Mouse (Mus musculus) limb, embryonic 13.5 days (tissue): ENCODE results near the gene Cyb561d1. TPM values are rescaled to one million over a fixed set of nuclear protein-coding genes. Genes with fewer than 3 reads are reported as not detected.
"Not testable (repeated sequence)": the region's sequence is repeated elsewhere in the genome, so short reads cannot be mapped to it uniquely, and the experiment has no call there.

Source experiments
- ATAC-seq: fragments of 200-750 bp; cut with Nextera tagmentation; 2 replicates; pipeline ENCODE4 v1.8.0; 2017; ENCODE audit warnings: low read depth, moderate number of reproducible peaks, moderate TSS enrichment; ENCODE audit not compliant: low FRiP score
- H3K27ac ChIP-seq: fragments of 300-500 bp; sonication (generic); 2 replicates; pipeline ENCODE4 v1.5.1; 2015; ENCODE audit warnings: inconsistent platforms, mild to moderate bottlenecking, moderate library complexity
- H3K27me3 ChIP-seq: fragments of 300-500 bp; sonication (generic); 2 replicates; pipeline ENCODE4 v1.6.1; 2015; ENCODE audit warnings: mild to moderate bottlenecking, inconsistent platforms
- H3K36me3 ChIP-seq: fragments of 300-500 bp; sonication (generic); 2 replicates; pipeline ENCODE4 v1.6.1; 2015; ENCODE audit warnings: inconsistent platforms, mild to moderate bottlenecking, moderate library complexity
- H3K4me1 ChIP-seq: fragments of 300-500 bp; sonication (generic); 2 replicates; pipeline ENCODE4 v1.6.1; 2015; ENCODE audit warnings: inconsistent platforms
- H3K4me2 ChIP-seq: fragments of 300-500 bp; sonication (generic); replicated peaks from 2 replicates; pipeline ENCODE4 v1.6.1; 2015; ENCODE audit warnings: inconsistent platforms, mild to moderate bottlenecking, moderate library complexity
- H3K4me3 ChIP-seq: fragments of 300-500 bp; sonication (generic); 2 replicates; pipeline ENCODE4 v1.5.1; 2015; ENCODE audit warnings: moderate library complexity, mild to moderate bottlenecking, inconsistent platforms
- H3K9ac ChIP-seq: fragments of 300-500 bp; sonication (generic); 2 replicates; pipeline ENCODE4 v1.6.1; 2015; ENCODE audit warnings: mild to moderate bottlenecking, inconsistent platforms
- H3K9me3 ChIP-seq: fragments of 300-500 bp; sonication (generic); 2 replicates; pipeline ENCODE4 v1.6.1; 2016; ENCODE audit warnings: inconsistent platforms
- WGBS: fragments of 180-500 bp; shearing (Covaris S2); methylation state at CpG from one replicate; pipeline ENCODE4 v1.1.7; 2015; 5-methylcytosine and 5-hydroxymethylcytosine counted together
- polyA plus RNA-seq: library from polyadenylated mRNA; unstranded; fragments of >200 nt; fragmentation: Nextera tagmentation; extraction: Ambion mirVana; gene quantifications from 2 replicates; pipeline ENCODE4 v1.2.1, GENCODE M21; 2015

Cyb561d1 gene
- polyA plus RNA-seq: 1.8 and 2.1 TPM in 2 replicates

DNA sequence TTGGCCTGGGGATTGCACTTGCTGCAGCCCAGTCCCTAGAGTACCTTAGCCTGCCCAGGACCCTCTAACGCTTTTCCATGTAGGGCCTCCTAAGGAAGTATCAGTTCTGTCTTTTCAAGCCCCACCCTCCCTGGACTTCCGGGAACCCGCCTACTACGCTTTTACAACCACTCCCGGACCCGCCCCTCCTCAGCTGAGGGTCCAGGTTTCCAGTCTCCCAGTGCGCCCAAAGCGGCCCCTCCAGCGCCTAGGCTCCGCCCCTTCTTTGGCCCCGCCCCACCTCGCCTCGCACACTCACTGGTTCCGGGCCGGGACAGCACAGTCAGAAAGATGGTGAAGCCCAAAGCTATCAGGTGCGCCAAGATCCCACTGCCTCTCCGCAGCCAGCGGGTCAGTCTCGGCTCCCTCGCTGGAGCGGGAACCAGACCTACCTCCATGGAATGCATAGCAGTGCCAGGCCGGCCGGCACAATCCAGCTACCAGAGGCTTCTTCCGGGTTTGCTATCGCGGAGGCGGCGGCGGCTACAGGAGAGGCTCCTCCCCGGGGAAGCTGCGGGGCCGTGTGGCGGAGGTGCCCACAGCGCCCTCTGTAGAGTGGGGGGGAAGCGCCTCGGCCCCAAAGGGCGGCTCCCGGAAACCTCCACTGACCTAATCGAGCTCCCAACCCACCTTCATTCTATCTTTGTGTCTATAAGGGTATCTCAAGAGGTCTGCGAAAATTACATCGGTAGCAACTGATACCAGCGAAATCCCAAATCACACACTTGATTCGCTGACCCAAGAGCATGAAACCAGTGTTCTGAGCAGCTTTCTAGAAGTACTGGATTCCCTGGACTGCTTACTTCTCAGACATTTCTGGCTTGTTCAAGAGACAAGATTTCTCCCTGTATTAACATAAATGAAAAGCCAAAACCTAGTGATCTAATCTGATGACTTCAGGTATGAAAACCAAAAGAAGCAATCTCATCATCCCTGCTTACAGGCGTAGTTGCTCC lies at the start of gene Cyb561d1:
Gene Cyb561d1, minus strand, starts transcription at position 884 of the 995 bp plus-strand sequence.
- Histone ChIP-seq H3K27me3 (no peaks in the 10 kb centered on the region), H3K36me3 (peaks cover 46% of the 10 kb centered on the region), H3K27ac (peak within 1 kb of the TSS; percentile 45; the same call in 1 of the 2 replicates), H3K4me3 (peak within 1 kb of the TSS; percentile 59), H3K4me2 (peak within 1 kb of the TSS; percentile 87), H3K9ac (peak within 1 kb of the TSS; percentile 70), H3K9me3 (no peaks in the 10 kb centered on the region), H3K4me1 (peaks cover 55% of the 10 kb centered on the region)
- WGBS: 4% methylated on average over 44 of the region's 44 CpGs
- peak; percentile 92 for ATAC-seq

DNA sequence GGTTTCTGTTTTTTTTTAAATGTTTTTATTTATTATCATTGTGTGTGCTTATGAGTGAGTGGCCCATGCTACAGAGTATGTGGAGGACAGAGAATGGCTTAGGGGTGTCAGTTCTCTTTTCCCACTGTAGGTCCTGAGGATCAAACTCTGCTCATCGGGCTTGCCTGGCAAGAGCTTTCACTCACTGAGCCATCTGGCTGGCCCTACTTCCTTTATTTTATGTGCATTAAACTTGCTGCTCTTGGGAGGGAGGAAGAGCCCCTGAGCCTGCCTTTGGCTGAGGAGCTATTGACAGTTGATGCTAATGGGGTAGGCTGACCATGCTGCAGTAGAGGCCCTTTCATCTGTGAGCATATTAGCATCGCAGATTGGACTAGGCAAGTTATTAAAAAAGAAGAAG lies 45.8 kb upstream of the Cyb561d1 start:
- no peak overlapping the region for H3K9ac ChIP-seq
- 73% methylated on average over 2 of the region's 2 CpGs for WGBS
- H3K9me3 ChIP-seq: no peaks in the 10 kb centered on the region
- H3K4me2 ChIP-seq: no peak overlapping the region
- no peaks in the 10 kb centered on the region for H3K27me3 ChIP-seq
- no peaks in the 10 kb centered on the region for H3K4me1 ChIP-seq
- H3K27ac ChIP-seq: no peak overlapping the region
- ATAC-seq: no peak
- no peaks in the 10 kb centered on the region for H3K36me3 ChIP-seq
- H3K4me3 ChIP-seq: no peak overlapping the region

DNA sequence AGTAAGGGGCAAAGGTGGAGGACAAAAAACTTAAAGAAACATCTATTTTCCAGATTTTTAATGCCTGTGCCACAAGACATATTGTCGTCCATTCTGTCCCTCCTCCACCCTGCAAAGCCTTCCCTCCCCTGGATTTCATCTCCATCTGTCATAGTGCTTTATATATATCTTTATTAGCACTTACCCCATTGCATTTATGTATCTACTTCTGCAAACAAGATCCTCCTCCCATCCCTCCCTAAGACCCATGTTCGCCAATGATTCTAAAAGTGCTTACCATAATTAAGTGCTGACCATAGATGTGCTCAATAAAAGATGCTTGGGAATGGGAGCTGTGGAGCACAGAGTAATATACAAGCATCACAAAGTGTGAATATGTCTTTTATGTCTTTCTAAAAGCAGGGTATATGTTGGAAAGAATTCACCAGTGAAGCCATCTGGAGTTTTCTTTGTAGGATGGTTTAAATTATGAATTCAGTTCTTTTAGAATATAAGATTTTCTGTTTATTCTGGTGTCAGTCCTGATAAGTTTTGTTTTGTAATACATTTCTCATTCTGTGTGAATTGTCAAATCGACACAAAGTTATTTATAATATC lies 40.3 kb upstream of the Cyb561d1 start:
- Histone ChIP-seq H3K4me3 (no peak overlapping the region), H3K4me2 (no peak overlapping the region), H3K9ac (no peak overlapping the region), H3K9me3 (no peaks in the 10 kb centered on the region), H3K27me3 (no peaks in the 10 kb centered on the region), H3K36me3 (no peaks in the 10 kb centered on the region), H3K4me1 (no peaks in the 10 kb centered on the region), H3K27ac (no peak overlapping the region)
- ATAC-seq: no peak
- WGBS: 89% methylated on average over 3 of the region's 3 CpGs

DNA sequence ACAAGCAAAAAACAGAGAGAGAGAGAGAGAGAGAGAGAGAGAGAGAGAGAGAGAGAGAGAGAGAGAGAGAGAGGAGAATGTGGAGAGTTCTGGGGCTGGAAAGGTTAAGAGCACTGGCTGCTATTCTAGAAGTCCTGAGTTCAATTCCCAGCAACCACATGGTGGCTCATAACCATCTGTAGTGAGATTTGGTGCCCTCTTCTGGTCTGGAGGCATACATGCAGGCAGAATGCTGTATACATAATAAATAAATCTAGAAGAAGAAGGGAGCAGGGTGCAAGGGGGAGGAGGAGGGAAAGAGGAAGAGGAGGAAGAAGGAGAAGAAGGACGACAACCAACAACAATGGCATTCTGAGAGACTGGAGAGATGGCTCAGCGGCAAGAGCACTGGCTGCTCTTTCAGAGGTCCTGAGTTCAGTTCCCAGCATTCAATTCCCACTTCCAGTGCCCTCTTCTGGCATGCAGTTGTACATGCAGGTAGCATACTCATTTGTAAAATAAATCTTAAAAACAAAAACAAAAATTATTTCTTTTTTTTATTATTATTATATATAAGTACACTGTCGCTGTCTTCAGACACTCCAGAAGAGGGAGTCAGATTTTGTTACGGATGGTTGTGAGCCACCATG lies 36.6 kb upstream of the Cyb561d1 start:
- not testable (repeated sequence) for H3K36me3 ChIP-seq, H3K27me3 ChIP-seq, H3K9me3 ChIP-seq, H3K27ac ChIP-seq, ATAC-seq, H3K9ac ChIP-seq, H3K4me3 ChIP-seq, H3K4me2 ChIP-seq, H3K4me1 ChIP-seq
- 88% methylated on average over 4 of the region's 4 CpGs for WGBS

DNA sequence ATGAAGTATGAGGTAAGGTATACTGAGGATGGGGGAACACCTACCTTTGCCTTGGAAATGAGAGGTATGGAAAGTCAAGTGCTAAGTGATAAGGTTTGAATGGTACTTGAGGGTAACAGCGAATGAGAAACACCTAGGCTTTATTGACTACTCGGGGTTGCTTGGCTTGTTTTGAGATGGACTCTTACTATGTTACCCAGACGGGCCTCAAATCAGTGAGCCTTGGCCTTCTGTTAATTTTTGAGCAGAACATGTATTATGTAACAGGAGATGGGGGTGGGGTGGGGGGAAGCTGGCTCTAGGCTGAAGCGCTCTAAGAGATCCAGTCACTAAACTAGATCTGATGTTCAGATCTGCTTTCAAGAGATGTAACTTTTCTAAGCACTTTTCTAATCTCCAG lies 30.6 kb upstream of the Cyb561d1 start:
- Histone ChIP-seq H3K27ac (no peak overlapping the region), H3K36me3 (no peaks in the 10 kb centered on the region), H3K27me3 (peaks cover 19% of the 10 kb centered on the region), H3K4me3 (no peak overlapping the region), H3K4me2 (no peak overlapping the region), H3K4me1 (peaks cover 9% of the 10 kb centered on the region), H3K9ac (no peak overlapping the region), H3K9me3 (no peaks in the 10 kb centered on the region)
- no peak for ATAC-seq
- WGBS: 83% methylated on average over 4 of the region's 4 CpGs

DNA sequence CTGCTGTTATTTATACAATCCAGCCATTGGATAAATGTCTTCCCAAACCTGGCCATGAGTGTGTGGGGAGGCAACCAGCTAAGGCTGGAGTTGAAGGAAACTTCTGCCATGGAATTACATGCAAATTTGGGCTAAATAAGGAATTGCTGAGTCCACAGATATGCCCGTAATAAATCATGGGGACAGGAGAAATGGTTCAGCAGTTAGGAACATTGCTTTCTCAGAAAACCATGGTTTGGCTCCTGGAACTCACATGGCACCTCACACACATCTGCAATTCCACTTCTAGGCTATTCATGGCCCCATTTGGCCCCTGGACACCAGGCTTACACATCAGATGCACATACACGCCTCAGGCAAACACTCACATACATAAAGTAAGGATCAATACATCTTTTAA lies 26.5 kb upstream of the Cyb561d1 start:
- no peaks in the 10 kb centered on the region for H3K9me3 ChIP-seq
- WGBS: 76% methylated on average over 2 of the region's 2 CpGs
- peaks cover 60% of the 10 kb centered on the region for H3K27me3 ChIP-seq
- peak overlapping the region; percentile 49 for H3K4me3 ChIP-seq
- no peak overlapping the region for H3K9ac ChIP-seq
- ATAC-seq: no peak
- no peaks in the 10 kb centered on the region for H3K36me3 ChIP-seq
- no peak overlapping the region for H3K27ac ChIP-seq
- peak overlapping the region; percentile 80 for H3K4me2 ChIP-seq
- peaks cover 18% of the 10 kb centered on the region for H3K4me1 ChIP-seq

DNA sequence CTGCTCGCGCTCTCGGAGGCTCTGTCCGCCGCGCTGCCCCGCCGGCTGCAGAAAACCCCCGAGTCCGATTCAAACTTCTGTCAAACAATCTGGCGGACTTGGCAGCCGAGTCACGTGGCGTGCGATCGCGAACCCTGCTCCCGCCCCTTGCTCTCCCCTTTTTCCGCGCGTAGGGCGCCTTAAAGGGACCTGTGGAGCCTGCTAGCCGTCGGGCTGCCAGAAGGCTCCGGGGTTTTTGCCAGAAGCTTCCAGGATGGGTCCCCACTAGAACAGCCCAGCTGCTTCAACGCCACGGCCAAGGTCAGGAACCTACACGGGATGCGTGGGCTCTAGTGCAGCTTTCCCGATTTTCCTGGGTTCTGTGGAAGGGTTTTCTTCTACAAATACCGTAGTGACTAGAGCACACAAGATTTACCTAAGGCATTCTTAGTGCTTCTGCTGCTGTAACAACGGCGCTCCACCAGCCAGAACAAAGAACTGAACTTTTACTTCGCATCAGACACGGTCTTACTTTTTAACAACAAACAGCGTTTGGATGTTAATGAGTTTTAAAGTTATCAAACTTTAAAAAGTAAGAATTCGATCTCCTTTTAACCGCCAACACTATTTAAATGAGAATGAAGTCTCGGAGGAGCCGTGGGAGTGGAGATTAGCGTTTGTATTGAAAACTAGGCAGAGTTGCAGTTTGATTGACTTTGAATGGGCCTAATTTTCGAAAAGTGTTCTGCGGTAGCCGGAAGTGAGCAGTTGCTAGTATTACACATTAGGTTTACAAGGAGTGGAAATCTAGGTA lies 25.7 kb upstream of the Cyb561d1 start, which contains the start of gene Sypl2:
Gene Sypl2, minus strand, starts transcription at position 91 of the 793 bp plus-strand sequence.
- Histone ChIP-seq H3K9ac (peak within 1 kb of the TSS; percentile 62), H3K4me2 (peak within 1 kb of the TSS; percentile 80), H3K36me3 (no peaks in the 10 kb centered on the region), H3K9me3 (no peaks in the 10 kb centered on the region), H3K27ac (no peak within 1 kb of the TSS), H3K27me3 (peaks cover 67% of the 10 kb centered on the region), H3K4me1 (peaks cover 18% of the 10 kb centered on the region), H3K4me3 (peak within 1 kb of the TSS; percentile 49)
- WGBS: 4% methylated on average over 44 of the region's 44 CpGs
- no peak; the same call in 1 of the 2 replicates for ATAC-seq

DNA sequence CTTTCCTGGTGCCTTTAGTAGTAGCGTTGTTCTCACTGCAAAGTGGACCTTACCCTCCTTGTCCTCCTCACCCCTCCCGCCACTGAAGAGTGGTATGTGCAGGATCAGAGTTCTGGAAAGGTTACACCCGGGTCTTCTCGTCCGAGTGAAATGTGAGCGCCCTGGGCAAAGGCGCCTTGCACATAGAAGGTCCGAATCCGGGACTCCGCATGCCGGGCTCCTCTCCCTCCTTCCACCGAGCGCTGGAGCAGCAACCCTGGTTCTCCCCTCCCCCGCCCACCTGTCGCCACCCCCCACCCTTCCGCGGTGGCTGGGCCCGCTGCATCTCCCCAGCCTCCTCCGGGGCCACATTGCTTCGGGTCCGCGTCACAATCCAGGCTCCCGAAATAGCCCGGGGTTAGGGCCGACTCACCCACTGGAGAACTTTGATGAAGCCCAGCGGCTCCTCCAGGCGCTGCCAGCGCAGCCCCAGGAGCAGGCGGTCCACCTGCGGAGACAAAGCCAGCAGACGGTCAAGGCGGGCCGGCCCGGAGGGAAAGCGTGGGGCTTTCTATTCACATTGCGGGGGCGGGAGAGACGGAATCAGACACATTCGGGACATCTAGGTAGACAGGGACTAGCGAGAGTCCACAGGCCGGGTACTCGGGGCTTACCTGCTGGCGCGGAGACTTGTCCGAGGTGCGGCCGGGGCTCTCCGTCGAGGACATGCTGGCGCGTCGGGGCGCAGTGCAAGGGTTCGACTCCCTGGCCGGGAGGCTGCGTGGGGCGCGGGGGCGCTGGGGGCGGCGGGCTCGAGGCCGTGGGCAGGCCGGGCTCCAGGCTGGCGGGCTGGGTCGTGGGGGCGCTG lies 24.9 kb upstream of the Cyb561d1 start:
- peaks cover 74% of the 10 kb centered on the region for H3K27me3 ChIP-seq
- peak overlapping the region; percentile 49 for H3K4me3 ChIP-seq
- H3K9me3 ChIP-seq: no peaks in the 10 kb centered on the region
- ATAC-seq: peak; percentile 73; the same call in 1 of the 2 replicates
- peaks cover 18% of the 10 kb centered on the region for H3K4me1 ChIP-seq
- 2% methylated on average over 62 of the region's 67 CpGs for WGBS
- H3K27ac ChIP-seq: no peak overlapping the region
- H3K4me2 ChIP-seq: peak overlapping the region; percentile 80
- H3K9ac ChIP-seq: peak overlapping the region; percentile 62
- H3K36me3 ChIP-seq: no peaks in the 10 kb centered on the region

DNA sequence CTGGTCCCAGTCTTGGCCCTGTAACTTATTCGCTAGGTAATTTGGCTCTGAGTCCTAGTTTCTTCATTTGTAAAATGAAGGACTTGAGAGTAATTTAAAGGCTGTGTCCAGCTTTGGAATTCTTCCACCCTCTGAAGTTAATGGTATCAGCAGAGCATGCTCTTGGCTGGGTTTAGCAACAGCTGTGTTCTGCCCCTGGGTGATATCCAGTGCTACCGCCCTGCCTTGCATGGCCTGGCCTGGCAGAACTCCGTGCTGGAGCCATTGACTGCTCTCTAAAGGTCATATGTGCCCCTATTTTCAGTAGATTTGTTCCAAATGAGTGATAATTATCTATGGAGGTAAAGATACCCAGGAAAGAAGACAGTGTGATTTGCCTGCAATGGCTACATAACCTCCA lies 19.6 kb upstream of the Cyb561d1 start:
- Histone ChIP-seq H3K36me3 (no peaks in the 10 kb centered on the region), H3K27ac (no peak overlapping the region), H3K9ac (no peak overlapping the region), H3K4me1 (no peaks in the 10 kb centered on the region), H3K27me3 (peaks cover 46% of the 10 kb centered on the region), H3K4me2 (no peak overlapping the region), H3K9me3 (no peaks in the 10 kb centered on the region), H3K4me3 (no peak overlapping the region)
- no peak for ATAC-seq
- 74% methylated on average over 3 of the region's 3 CpGs for WGBS

DNA sequence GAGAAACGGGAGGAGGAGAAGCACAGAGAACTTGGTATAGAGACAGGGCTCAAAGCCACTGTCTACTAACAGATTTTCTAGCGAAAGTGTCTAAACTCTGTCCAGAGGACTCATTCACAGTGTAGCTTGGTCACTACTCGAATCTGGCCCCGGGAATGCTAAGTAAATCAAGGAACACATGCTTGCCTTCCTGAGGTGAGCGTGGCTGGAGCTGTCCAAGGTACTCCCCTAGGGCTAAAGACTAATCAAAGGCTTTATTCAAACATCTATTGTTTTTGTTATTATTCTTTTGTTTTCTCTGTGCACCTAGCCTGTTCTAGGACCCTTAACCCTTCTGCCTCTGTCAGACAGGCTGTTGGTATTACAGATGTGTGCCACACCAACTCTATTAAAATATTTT lies 13.7 kb upstream of the Cyb561d1 start:
- Histone ChIP-seq H3K4me2 (no peak overlapping the region), H3K4me3 (no peak overlapping the region), H3K9ac (no peak overlapping the region), H3K4me1 (peaks cover 5% of the 10 kb centered on the region), H3K27me3 (no peaks in the 10 kb centered on the region), H3K36me3 (no peaks in the 10 kb centered on the region), H3K9me3 (no peaks in the 10 kb centered on the region), H3K27ac (no peak overlapping the region)
- no peak for ATAC-seq
- WGBS: 10% methylated on average over 5 of the region's 5 CpGs

DNA sequence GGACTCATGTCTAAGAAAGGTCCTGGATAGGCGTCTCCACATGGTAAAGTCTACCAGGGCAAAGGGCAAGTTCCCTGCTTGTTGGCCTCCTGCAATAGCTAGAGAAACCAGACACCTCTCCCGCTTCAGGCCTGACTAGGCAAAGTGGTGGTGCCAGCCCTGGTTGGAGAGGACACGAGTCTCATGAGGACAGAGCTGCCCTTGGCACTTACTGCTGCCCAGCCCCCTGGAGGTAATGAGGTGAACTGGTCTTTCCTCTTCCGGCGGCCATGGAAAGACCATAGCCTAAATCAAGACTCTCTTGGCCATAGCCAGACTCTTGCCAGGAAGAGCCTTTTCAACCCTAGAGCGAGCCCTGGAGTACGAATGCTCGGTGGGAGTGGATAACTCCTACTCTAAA lies 11.4 kb upstream of the Cyb561d1 start:
- H3K4me1 ChIP-seq: peaks cover 23% of the 10 kb centered on the region
- no peak for ATAC-seq
- no peak overlapping the region for H3K9ac ChIP-seq
- H3K27me3 ChIP-seq: no peaks in the 10 kb centered on the region
- H3K4me3 ChIP-seq: no peak overlapping the region
- no peak overlapping the region for H3K4me2 ChIP-seq
- 84% methylated on average over 8 of the region's 8 CpGs for WGBS
- no peak overlapping the region for H3K27ac ChIP-seq
- peaks cover 8% of the 10 kb centered on the region for H3K36me3 ChIP-seq
- no peaks in the 10 kb centered on the region for H3K9me3 ChIP-seq
